8 mouse cellular contexts compared by ENCODE assay signal in the genomic region with DNA sequence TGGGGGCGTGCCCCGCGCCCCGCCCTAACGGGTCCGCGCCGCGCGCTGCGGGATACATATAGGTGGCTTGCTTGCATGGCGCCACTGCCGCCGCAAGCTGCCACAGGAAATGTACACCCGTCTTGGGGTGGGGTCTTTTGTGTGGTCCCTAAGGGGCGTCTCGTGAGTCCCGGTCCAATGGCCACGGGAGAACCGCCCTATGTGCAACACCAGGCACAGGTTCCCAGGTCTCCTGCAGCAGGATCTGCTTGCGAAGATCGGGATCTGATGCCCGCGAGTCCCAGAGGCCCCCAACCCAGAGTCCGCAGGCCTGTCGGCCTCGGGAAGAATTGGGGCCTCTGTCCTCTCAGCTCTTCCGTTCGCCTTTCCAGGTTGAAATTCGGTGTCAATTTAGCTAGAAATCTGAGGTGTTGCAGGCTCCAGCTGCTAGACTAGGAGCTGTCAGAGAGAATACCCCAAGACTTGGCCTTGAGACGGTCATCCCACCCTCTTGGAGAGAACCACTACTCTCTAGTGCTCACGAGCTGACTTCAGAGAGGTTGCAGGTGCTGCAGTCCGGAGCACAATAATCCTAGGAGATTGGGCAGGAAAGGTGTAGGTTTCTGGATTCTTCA. TPM values are rescaled to one million over a fixed set of nuclear protein-coding genes. Genes with fewer than 3 reads are reported as not detected.
A peak's percentile ranks its signal among the peaks of the same experiment; 100 is the strongest.
DNase-seq lines count a peak whose midpoint lies in the region; ATAC-seq and TF ChIP-seq lines count a peak whose summit lies in the region.

No protein-coding gene starts in this region.

- peak; percentile 7 for DNase-seq in heart, postnatal 0 days (ENCODE audit: low spot score)
- DNase-seq in heart, adult 18-20 months = no peak
- DNase-seq in G1E (ENCODE audit: low spot score) = no peak
- no peak for DNase-seq in midbrain, embryonic 10.5 days (ENCODE audit: low spot score)
- DNase-seq in adrenal gland, postnatal 14 days = no peak
- no peak for DNase-seq in left cerebral cortex, postnatal 14 days (ENCODE audit: low spot score in 2 of 2)
- DNase-seq in Muller cell, postnatal 12 days (ENCODE audit: inconsistent ontology term) = no peak

- no peaks in the 10 kb centered on the region for H3K36me3 ChIP-seq in heart, postnatal 0 days (replicated peaks; ENCODE audit: control insufficient read depth, insufficient read depth, low read length)
- H3K36me3 ChIP-seq in G1E (replicated peaks) = peaks cover 2% of the 10 kb centered on the region
- H3K36me3 ChIP-seq in forebrain, embryonic 16.5 days (ENCODE audit: control insufficient read depth, insufficient read depth) = no peaks in the 10 kb centered on the region
- H3K36me3 ChIP-seq in midbrain, embryonic 10.5 days = peaks cover 5% of the 10 kb centered on the region; the same call in 1 of the 2 replicates

- no peak; the same call in 1 of the 2 replicates for ATAC-seq in heart, postnatal 0 days (ENCODE audit: insufficient read depth, low read depth)
- no peak for ATAC-seq in G1E (ENCODE audit: extremely low read depth, insufficient number of reproducible peaks, low FRiP score, poor library complexity, severe bottlenecking)
- no peak; the same call in 1 of the 2 replicates for ATAC-seq in forebrain, embryonic 16.5 days

- H3K27me3 ChIP-seq in heart, postnatal 0 days (ENCODE audit: control insufficient read depth, insufficient read depth, low read length) = no peaks in the 10 kb centered on the region
- peaks cover 10% of the 10 kb centered on the region for H3K27me3 ChIP-seq in G1E (ENCODE audit: insufficient read depth, low read length)
- H3K27me3 ChIP-seq in forebrain, embryonic 16.5 days (replicated peaks; ENCODE audit: control insufficient read depth, insufficient read depth, low read length) = no peaks in the 10 kb centered on the region
- H3K27me3 ChIP-seq in midbrain, embryonic 10.5 days (ENCODE audit: low read depth, poor library complexity, severe bottlenecking) = no peaks in the 10 kb centered on the region

- peak overlapping the region; percentile 87 for H3K27ac ChIP-seq in heart, postnatal 0 days (ENCODE audit: low read depth)
- H3K27ac ChIP-seq in forebrain, embryonic 16.5 days (ENCODE audit: low read length) = peak overlapping the region; percentile 96
- H3K27ac ChIP-seq in midbrain, embryonic 10.5 days (replicated peaks) = peak overlapping the region; percentile 96

- H3K4me2 ChIP-seq in heart, postnatal 0 days (ENCODE audit: low read depth, low read length) = peak overlapping the region; percentile 92
- peak overlapping the region; percentile 90 for H3K4me2 ChIP-seq in forebrain, embryonic 16.5 days (ENCODE audit: low read length)

- WGBS in heart, postnatal 0 days = 4% methylated on average over 32 of the region's 33 CpGs
- WGBS in forebrain, embryonic 16.5 days = 2% methylated on average over 33 of the region's 33 CpGs
- WGBS in midbrain, embryonic 10.5 days = 3% methylated on average over 33 of the region's 33 CpGs

- peak overlapping the region; percentile 90 for H3K9ac ChIP-seq in heart, postnatal 0 days (replicated peaks; ENCODE audit: low read depth, low read length)
- peak overlapping the region; percentile 95 for H3K9ac ChIP-seq in forebrain, embryonic 16.5 days (replicated peaks; ENCODE audit: low read depth, low read length)

- peak overlapping the region; percentile 78 for H3K4me3 ChIP-seq in heart, postnatal 0 days (ENCODE audit: low read depth, low read length)
- H3K4me3 ChIP-seq in G1E (ENCODE audit: low read depth, low read length) = peak overlapping the region; percentile 75
- H3K4me3 ChIP-seq in forebrain, embryonic 16.5 days (replicated peaks; ENCODE audit: low read length) = peak overlapping the region; percentile 92
- peak overlapping the region; percentile 92 for H3K4me3 ChIP-seq in midbrain, embryonic 10.5 days

- H3K4me1 ChIP-seq in heart, postnatal 0 days (ENCODE audit: control insufficient read depth, insufficient read depth) = peaks cover 19% of the 10 kb centered on the region; the same call in 1 of the 2 replicates
- peaks cover 34% of the 10 kb centered on the region for H3K4me1 ChIP-seq in G1E (ENCODE audit: insufficient read depth, low read depth, low read length)
- peaks cover 29% of the 10 kb centered on the region for H3K4me1 ChIP-seq in forebrain, embryonic 16.5 days (replicated peaks; ENCODE audit: control insufficient read depth, insufficient read depth, low read length)
- peaks cover 32% of the 10 kb centered on the region for H3K4me1 ChIP-seq in midbrain, embryonic 10.5 days

- intact Hi-C loops in left cerebral cortex, postnatal 14 days (cut with DNase I) = loop anchor here (1.0 kb wide), 1 partner anchor 16 kb away; no protein-coding TSS in a partner anchor

- no peaks in the 10 kb centered on the region for H3K9me3 ChIP-seq in heart, postnatal 0 days (replicated peaks; ENCODE audit: control insufficient read depth, low read length)
- H3K9me3 ChIP-seq in G1E (replicated peaks) = no peaks in the 10 kb centered on the region
- no peaks in the 10 kb centered on the region for H3K9me3 ChIP-seq in forebrain, embryonic 16.5 days (ENCODE audit: control insufficient read depth, low read length)
- H3K9me3 ChIP-seq in midbrain, embryonic 10.5 days (replicated peaks) = no peaks in the 10 kb centered on the region

- TF ChIP-seq EP300 in heart, postnatal 0 days (IDR thresholded peaks at IDR 0.05; ENCODE audit: low read depth) = no peak

- TF ChIP-seq CTCF in heart, postnatal 0 days (IDR thresholded peaks at IDR 0.05; ENCODE audit: low read depth) = no peak
- no peak for TF ChIP-seq CTCF in G1E (IDR thresholded peaks at IDR 0.05; ENCODE audit: low read depth, low read length)

RNA-seq across cellular contexts. Expression of a gene that starts 50.8 kb away (rescaled TPM):
- 20.2 and 23.4 TPM in 2 replicates for total RNA-seq in heart, postnatal 0 days (2014; rRNA removed; ENCODE audit: low replicate concordance)
- polyA plus RNA-seq in heart, postnatal 0 days (2015; fragmentation: Nextera tagmentation; extraction: Ambion mirVana) = 24.9 and 28.4 TPM in 2 replicates
- total RNA-seq in heart, adult 18-20 months (2021) = 10 to 100 TPM; 28.8 to 31.7 TPM
- total RNA-seq in G1E (2014; fragmentation: Nextera tagmentation) = 12.9 and 13.4 TPM in 2 replicates
- 23.8 and 26.7 TPM in 2 replicates for total RNA-seq in G1E (2017)
- polyA plus RNA-seq in G1E (2012) = 10.7 and 18.6 TPM in 2 replicates
- polyA plus RNA-seq in forebrain, embryonic 16.5 days (2015; fragmentation: Nextera tagmentation; extraction: Ambion mirVana) = 52.3 and 58.0 TPM in 2 replicates
- 50.6 and 56.7 TPM in 2 replicates for polyA plus RNA-seq in midbrain, embryonic 10.5 days (2016; fragmentation: Nextera tagmentation; extraction: Ambion mirVana)
- total RNA-seq in adrenal gland, postnatal 14 days (2021) = 21.7 and 27.2 TPM in 2 replicates
- 10 to 100 TPM; 44.6 to 53.8 TPM for total RNA-seq in left cerebral cortex, postnatal 14 days (2021)
